Mouse (Mus musculus) kidney, embryonic 14.5 days (tissue): ENCODE data around the gene Pmm2. TPM values are rescaled to one million over a fixed set of nuclear protein-coding genes. Genes with fewer than 3 reads are reported as not detected.

Source experiments
- ATAC-seq: fragments of 200-750 bp; cut with Nextera tagmentation; 2 replicates; pipeline ENCODE4 v1.8.0; 2017; ENCODE audit warnings: moderate number of reproducible peaks, mild to moderate bottlenecking, moderate TSS enrichment, moderate library complexity; ENCODE audit not compliant: low FRiP score, low TSS enrichment
- H3K27ac ChIP-seq: fragments of 300-500 bp; sonication (generic); 2 replicates; pipeline ENCODE4 v1.5.1; 2014; ENCODE audit warnings: low read depth, mild to moderate bottlenecking, low read length, moderate library complexity, mixed read lengths
- H3K27me3 ChIP-seq: fragments of 300-500 bp; sonication (generic); 2 replicates; pipeline ENCODE4 v1.6.1; 2014; ENCODE audit warnings: mild to moderate bottlenecking, low read length; ENCODE audit not compliant: control insufficient read depth, insufficient read depth
- H3K36me3 ChIP-seq: fragments of 300-500 bp; sonication (generic); 2 replicates; pipeline ENCODE4 v1.6.1; 2014; ENCODE audit warnings: low read length, mixed read lengths; ENCODE audit not compliant: control insufficient read depth, insufficient read depth
- H3K4me1 ChIP-seq: fragments of 300-500 bp; sonication (generic); 2 replicates; pipeline ENCODE4 v1.6.1; 2014; ENCODE audit warnings: low read length, mixed read lengths; ENCODE audit not compliant: control insufficient read depth, insufficient read depth
- H3K4me2 ChIP-seq: fragments of 300-500 bp; sonication (generic); replicated peaks from 2 replicates; pipeline ENCODE4 v1.6.1; 2014; ENCODE audit warnings: low read depth, mild to moderate bottlenecking, low read length
- H3K4me3 ChIP-seq: fragments of 300-500 bp; sonication (generic); 2 replicates; pipeline ENCODE4 v1.5.1; 2014; ENCODE audit warnings: mild to moderate bottlenecking, low read length
- H3K9ac ChIP-seq: fragments of 300-500 bp; sonication (generic); 2 replicates; pipeline ENCODE4 v1.6.1; 2014; ENCODE audit warnings: low read depth, mild to moderate bottlenecking, low read length, moderate library complexity
- H3K9me3 ChIP-seq: fragments of 300-500 bp; sonication (generic); 2 replicates; pipeline ENCODE4 v1.6.1; 2016; ENCODE audit warnings: low read length; ENCODE audit not compliant: control insufficient read depth
- WGBS: fragments of 180-500 bp; shearing (Covaris S2); extraction: QIAGEN DNeasy Blood & Tissue Kit; methylation state at CpG from one replicate; pipeline ENCODE4 v1.1.7; 2014; 5-methylcytosine and 5-hydroxymethylcytosine counted together
- polyA plus RNA-seq: library from polyadenylated mRNA; unstranded; fragments of >200 nt; fragmentation: Nextera tagmentation; extraction: Ambion mirVana; gene quantifications from 2 replicates; pipeline ENCODE4 v1.2.1, GENCODE M21; 2014

Pmm2 gene
- polyA plus RNA-seq, 1 experiment from 2014 or later, result 59.4 TPM

DNA sequence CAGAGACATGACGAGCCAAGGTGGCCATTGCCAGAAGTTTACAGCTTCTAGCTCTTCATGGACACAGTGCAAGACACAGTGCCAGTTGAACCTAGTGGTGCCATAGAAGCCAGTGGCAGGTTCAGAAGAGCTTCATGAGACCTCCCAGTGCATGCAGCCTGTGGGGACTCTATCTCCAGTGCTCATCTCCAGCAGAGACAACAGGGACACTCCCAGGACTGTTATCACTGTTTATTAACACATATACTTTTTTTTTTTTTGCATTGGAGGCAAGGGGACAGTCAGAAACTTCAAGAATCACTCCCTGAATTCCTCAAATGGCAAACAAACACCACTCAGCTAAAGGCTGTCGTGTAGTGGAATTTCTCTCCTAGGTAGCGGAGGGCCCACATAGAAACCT, 24.0 kb upstream of the Pmm2 start:
- no peaks in the 10 kb centered on the region for H3K27me3 ChIP-seq
- H3K4me1 ChIP-seq, result no peaks in the 10 kb centered on the region
- 83% methylated on average over 3 of the region's 3 CpGs for WGBS
- H3K9ac ChIP-seq, result no peak overlapping the region
- no peak overlapping the region for H3K27ac ChIP-seq
- H3K4me2 ChIP-seq, result no peak overlapping the region
- H3K36me3 ChIP-seq, result peaks cover 4% of the 10 kb centered on the region; the same call in 1 of the 2 replicates
- no peak for ATAC-seq
- H3K4me3 ChIP-seq, result no peak overlapping the region
- no peaks in the 10 kb centered on the region for H3K9me3 ChIP-seq

DNA sequence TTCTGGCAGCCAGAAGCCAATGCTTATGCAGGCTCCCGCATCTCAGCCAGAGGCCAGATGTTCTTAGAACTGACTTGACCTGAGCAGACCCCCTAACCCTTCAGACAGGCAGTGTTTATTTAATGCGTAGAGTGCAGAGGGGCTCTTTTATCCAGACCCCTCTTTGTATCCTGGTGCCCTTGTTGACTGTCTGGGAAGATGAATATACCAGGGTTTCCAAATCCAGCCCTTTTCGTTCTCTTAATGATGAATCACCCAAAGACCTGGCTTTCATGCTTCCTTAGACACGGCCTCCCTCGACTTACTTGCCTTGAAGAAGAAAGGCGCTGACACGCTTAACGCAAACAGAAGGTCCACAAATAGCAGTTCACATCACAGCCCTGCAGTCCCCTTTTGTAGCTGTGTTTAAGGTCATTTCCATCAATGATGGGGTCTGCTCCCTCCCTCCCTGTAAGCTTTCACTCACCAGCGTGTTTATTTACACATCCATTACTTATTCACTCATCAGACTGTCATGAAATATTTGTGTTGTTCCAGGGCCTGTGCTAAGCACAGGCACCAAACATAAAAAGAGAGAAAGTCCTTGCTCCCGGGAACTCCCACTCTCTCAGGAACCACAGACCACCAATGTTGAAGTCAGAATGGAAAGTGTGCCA, 17.7 kb upstream of the Pmm2 start:
- Histone ChIP-seq H3K9me3 (no peaks in the 10 kb centered on the region), H3K9ac (no peak overlapping the region), H3K4me1 (peaks cover 8% of the 10 kb centered on the region; the same call in 1 of the 2 replicates), H3K4me2 (no peak overlapping the region), H3K27ac (no peak overlapping the region), H3K27me3 (no peaks in the 10 kb centered on the region; the same call in 1 of the 2 replicates), H3K4me3 (no peak overlapping the region), H3K36me3 (peaks cover 4% of the 10 kb centered on the region; the same call in 1 of the 2 replicates)
- ATAC-seq, result peak; percentile 45
- 22% methylated on average over 10 of the region's 10 CpGs for WGBS

DNA sequence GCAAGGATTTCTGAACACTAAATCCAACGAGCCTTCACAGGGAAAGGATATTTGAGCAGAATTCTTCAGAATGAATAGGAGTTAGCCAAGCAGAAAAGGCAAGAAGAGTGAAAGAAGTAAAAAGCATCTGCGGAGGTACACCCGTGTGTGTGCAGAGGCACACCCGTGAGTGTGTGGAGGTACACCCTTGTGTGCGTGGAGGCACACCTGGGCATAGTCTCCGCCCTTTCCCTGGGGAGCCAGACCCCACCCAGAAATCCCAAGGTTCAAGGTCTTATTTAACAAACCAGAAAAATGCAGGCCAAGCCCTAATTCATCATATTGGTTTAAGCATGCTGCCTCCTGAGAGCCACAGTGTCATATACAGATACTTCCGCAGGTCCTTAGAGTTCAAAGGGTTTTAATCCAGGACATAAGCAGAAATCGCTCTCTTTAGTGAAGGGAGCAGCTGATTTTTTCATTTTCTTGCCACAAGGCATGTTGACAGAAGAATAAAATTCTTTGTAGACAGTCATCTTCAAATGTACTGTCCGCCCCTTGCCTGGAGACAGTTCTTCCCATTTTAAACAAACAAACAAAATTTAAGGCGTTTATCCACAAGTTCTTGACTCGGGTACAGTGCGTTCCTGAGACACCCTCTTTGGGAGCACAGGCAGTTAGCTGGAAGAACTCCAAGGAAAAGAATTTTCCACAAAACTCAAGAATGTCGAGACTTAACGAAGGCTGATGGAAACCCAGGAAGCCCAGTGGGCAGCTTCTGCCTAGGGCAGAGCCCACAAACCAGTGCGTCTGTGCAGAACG, 17.0 kb upstream of the Pmm2 start:
- Histone ChIP-seq H3K27me3 (no peaks in the 10 kb centered on the region; the same call in 1 of the 2 replicates), H3K4me2 (no peak overlapping the region), H3K27ac (no peak overlapping the region), H3K9ac (no peak overlapping the region), H3K36me3 (peaks cover 4% of the 10 kb centered on the region; the same call in 1 of the 2 replicates), H3K4me1 (peaks cover 8% of the 10 kb centered on the region; the same call in 1 of the 2 replicates), H3K4me3 (no peak overlapping the region), H3K9me3 (no peaks in the 10 kb centered on the region)
- ATAC-seq, result no peak
- WGBS, result 72% methylated on average over 16 of the region's 16 CpGs

DNA sequence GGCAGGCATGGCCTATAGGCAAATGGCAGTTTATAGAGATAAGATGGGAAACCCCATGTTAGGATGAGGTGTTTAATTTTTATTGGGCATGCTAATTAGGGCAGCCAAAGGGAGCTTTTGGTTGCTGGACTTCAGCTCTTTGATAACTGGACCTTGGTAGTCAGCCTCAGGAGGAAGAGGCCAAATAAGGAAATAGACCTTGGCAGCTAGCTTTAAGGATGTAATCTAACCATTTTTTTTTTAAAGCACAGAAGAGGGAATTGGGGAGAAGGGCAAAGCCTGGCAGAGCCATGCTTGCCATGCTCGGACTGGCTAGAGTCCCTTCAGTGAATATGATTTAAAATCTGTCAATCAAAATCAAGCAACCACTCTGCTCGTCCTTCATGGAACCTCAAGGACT, 7.1 kb upstream of the Pmm2 start:
- 75% methylated on average over 2 of the region's 2 CpGs for WGBS

DNA sequence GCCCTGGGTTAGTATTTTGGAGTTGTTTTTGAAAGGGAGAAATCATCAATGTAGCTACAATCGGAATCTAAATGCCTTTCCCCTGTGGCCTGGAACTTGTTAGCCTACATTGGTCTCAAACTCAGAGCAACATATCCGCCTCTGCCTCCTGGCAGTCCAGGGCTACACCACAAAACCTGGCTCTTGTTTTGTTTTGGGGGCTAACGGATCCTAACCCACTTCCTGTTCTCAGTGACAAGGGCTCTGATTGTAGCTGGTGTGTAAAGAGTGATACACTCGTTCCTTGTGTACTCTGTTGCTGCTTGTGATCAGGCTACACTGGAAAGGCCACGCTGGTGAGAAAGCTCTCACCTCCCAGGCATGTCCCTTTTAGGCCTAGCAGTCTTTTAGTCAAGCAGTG, 6.0 kb upstream of the Pmm2 start:
- no peak for ATAC-seq
- Histone ChIP-seq H3K27me3 (no peaks in the 10 kb centered on the region), H3K27ac (no peak overlapping the region), H3K4me1 (peaks cover 5% of the 10 kb centered on the region), H3K9me3 (no peaks in the 10 kb centered on the region), H3K4me3 (no peak overlapping the region), H3K9ac (no peak overlapping the region), H3K4me2 (no peak overlapping the region), H3K36me3 (peaks cover 24% of the 10 kb centered on the region)
- 85% methylated on average over 5 of the region's 5 CpGs for WGBS

More for the DNA sequence above, 7.1 kb upstream of the Pmm2 start:
- H3K27ac ChIP-seq, result no peak overlapping the region
- no peak overlapping the region for H3K4me3 ChIP-seq
- no peak overlapping the region for H3K4me2 ChIP-seq
- no peaks in the 10 kb centered on the region for H3K27me3 ChIP-seq
- no peaks in the 10 kb centered on the region for H3K4me1 ChIP-seq
- peaks cover 22% of the 10 kb centered on the region for H3K36me3 ChIP-seq
- no peaks in the 10 kb centered on the region for H3K9me3 ChIP-seq
- no peak for ATAC-seq
- no peak overlapping the region for H3K9ac ChIP-seq

GRCm38 (mm10) chr16:8636867-8637216, 632 bp upstream of the Pmm2 start:
- peak; percentile 48; the same call in 1 of the 2 replicates for ATAC-seq
- WGBS, result 1% methylated on average over 13 of the region's 13 CpGs
- H3K9ac ChIP-seq, result peak overlapping the region; percentile 87

GRCm38 (mm10) chr16:8638131-8638530, 657 bp downstream of the Pmm2 start:
- peak overlapping the region; percentile 70 for H3K4me3 ChIP-seq
- 48% methylated on average over 7 of the region's 7 CpGs for WGBS
- no peak for ATAC-seq
- no peaks in the 10 kb centered on the region for H3K9me3 ChIP-seq
- H3K9ac ChIP-seq, result peak overlapping the region; percentile 87
- no peak overlapping the region for H3K27ac ChIP-seq
- H3K4me2 ChIP-seq, result peak overlapping the region; percentile 78
- H3K36me3 ChIP-seq, result peaks cover 32% of the 10 kb centered on the region
- H3K4me1 ChIP-seq, result peaks cover 13% of the 10 kb centered on the region
- H3K27me3 ChIP-seq, result no peaks in the 10 kb centered on the region

More at GRCm38 (mm10) chr16:8636867-8637216, 632 bp upstream of the Pmm2 start:
- H3K9me3 ChIP-seq, result no peaks in the 10 kb centered on the region
- peak overlapping the region; percentile 70 for H3K4me3 ChIP-seq
- H3K4me2 ChIP-seq, result peak overlapping the region; percentile 78
- no peaks in the 10 kb centered on the region for H3K27me3 ChIP-seq
- H3K4me1 ChIP-seq, result peaks cover 13% of the 10 kb centered on the region
- H3K36me3 ChIP-seq, result peaks cover 29% of the 10 kb centered on the region
- H3K27ac ChIP-seq, result peak overlapping the region; percentile 86

DNA sequence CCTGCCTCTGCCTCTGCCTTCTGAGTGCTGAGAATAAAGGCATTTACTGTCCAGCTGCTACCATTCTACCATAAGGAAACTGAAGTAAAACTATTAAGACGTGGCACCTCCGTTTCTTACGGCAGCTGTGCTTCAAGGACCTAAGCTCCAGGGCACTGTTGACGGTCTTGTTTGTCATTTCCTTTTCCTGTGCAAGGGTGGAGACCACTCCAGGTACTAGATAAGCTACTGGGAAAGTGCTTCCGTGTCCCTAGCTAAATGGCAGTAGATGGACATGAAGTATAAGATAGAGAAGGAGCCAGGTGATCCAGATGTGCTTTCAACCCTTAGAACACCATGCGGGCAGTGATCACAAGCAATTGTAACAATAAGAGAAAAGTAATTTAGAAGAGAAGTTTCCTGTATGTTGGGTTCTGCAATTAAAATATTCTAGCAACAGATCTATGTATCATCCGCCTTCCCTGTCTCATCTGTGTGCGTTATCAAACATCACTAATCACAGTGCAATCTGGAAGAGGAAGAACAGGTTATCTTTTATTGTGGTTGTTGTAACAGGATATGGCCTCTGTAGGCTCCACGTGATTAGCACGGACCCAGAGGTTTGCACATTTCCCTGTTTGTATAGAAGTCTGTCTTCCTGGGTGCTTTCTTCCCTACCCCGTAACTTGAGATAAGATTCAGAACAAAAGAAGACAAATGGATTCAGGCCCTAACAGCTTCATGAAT, 2.2 kb downstream of the Pmm2 start:
- H3K4me2 ChIP-seq, result no peak overlapping the region
- 81% methylated on average over 11 of the region's 11 CpGs for WGBS
- no peak overlapping the region for H3K27ac ChIP-seq
- no peaks in the 10 kb centered on the region for H3K27me3 ChIP-seq
- H3K9me3 ChIP-seq, result no peaks in the 10 kb centered on the region
- H3K4me3 ChIP-seq, result no peak overlapping the region
- peaks cover 39% of the 10 kb centered on the region for H3K36me3 ChIP-seq
- ATAC-seq, result no peak
- H3K9ac ChIP-seq, result no peak overlapping the region
- H3K4me1 ChIP-seq, result peaks cover 13% of the 10 kb centered on the region
